Mouse (Mus musculus) myocyte (in vitro differentiated cells): ENCODE results near the gene Rps28. TPM values are rescaled to one million over a fixed set of nuclear protein-coding genes. Genes with fewer than 3 reads are reported as not detected.

ENCODE experiments used
- H3K27me3 ChIP-seq: one replicate; pipeline ENCODE4 v1.6.1; 2011; ENCODE audit not compliant: control insufficient read depth, insufficient read depth, insufficient read length
- H3K36me3 ChIP-seq: one replicate; pipeline ENCODE4 v1.6.1; 2011; ENCODE audit not compliant: control insufficient read depth, insufficient read depth
- H3K4me2 ChIP-seq: one replicate; pipeline ENCODE4 v1.6.1; 2011; ENCODE audit warnings: low read depth, control low read depth
- H3K4me3 ChIP-seq: one replicate; pipeline ENCODE4 v1.5.1; 2011; ENCODE audit warnings: mild to moderate bottlenecking, control low read depth, moderate library complexity
- H3K79me2 ChIP-seq: one replicate; pipeline ENCODE4 v1.6.1; 2011; ENCODE audit not compliant: control insufficient read depth, insufficient read depth
- H3ac ChIP-seq: one replicate; pipeline ENCODE4 v1.6.1; 2011; ENCODE audit not compliant: control insufficient read depth, insufficient read length
- CEBPB ChIP-seq: IDR thresholded peaks from 2 replicates; pipeline ENCODE4 v1.6.1; 2011; ENCODE audit warnings: mild to moderate bottlenecking, moderate library complexity; ENCODE audit not compliant: poor library complexity, insufficient read depth, severe bottlenecking
- E2F4 ChIP-seq: IDR thresholded peaks from one replicate; pipeline ENCODE4 v1.6.1; 2011; ENCODE audit warnings: mild to moderate bottlenecking, control low read depth, moderate library complexity; ENCODE audit not compliant: insufficient read depth
- MAX ChIP-seq: IDR thresholded peaks from one replicate; pipeline ENCODE4 v1.6.1; 2011; ENCODE audit warnings: low read depth, mild to moderate bottlenecking, control low read depth
- MYOD1 ChIP-seq, 3 experiments: IDR thresholded peaks; one replicate each; pipeline ENCODE4 v1.6.1; 2011; ENCODE audit warnings: control low read depth in 2 of 3, low read depth in 2 of 3, mild to moderate bottlenecking in 2 of 3, moderate library complexity in 1 of 3; ENCODE audit not compliant: insufficient read length in 2 of 3, control insufficient read depth in 1 of 3
- MYOG ChIP-seq, 3 experiments: IDR thresholded peaks; one replicate each; pipeline ENCODE4 v1.6.1; 2011; ENCODE audit warnings: control low read depth in 2 of 3, low read depth in 2 of 3, mild to moderate bottlenecking in 2 of 3; ENCODE audit not compliant: insufficient read length in 2 of 3, control insufficient read depth in 1 of 3, insufficient read depth in 1 of 3
- POLR2A ChIP-seq: IDR thresholded peaks from one replicate; pipeline ENCODE4 v1.6.1; 2011; ENCODE audit warnings: low read depth, mild to moderate bottlenecking, control low read depth, moderate library complexity; ENCODE audit not compliant: insufficient read length
- POLR2AphosphoS2 ChIP-seq: IDR thresholded peaks from one replicate; pipeline ENCODE4 v1.6.1; 2011; ENCODE audit warnings: low read depth, control low read depth; ENCODE audit not compliant: insufficient read length
- REST ChIP-seq: IDR thresholded peaks from one replicate; pipeline ENCODE4 v1.6.1; 2011; ENCODE audit warnings: mild to moderate bottlenecking, control low read depth, moderate library complexity; ENCODE audit not compliant: insufficient read depth, insufficient read length
- SRF ChIP-seq: IDR thresholded peaks from one replicate; pipeline ENCODE4 v1.6.1; 2011; ENCODE audit warnings: low read depth; ENCODE audit not compliant: control insufficient read depth, insufficient read length
- TCF12 ChIP-seq: IDR thresholded peaks from one replicate; pipeline ENCODE4 v1.6.1; 2011; ENCODE audit warnings: mild to moderate bottlenecking, control low read depth; ENCODE audit not compliant: poor library complexity, insufficient read depth, severe bottlenecking
- TCF3 ChIP-seq: IDR thresholded peaks from one replicate; pipeline ENCODE4 v1.6.1; 2011; ENCODE audit warnings: low read depth, control low read depth; ENCODE audit not compliant: insufficient read length
- USF1 ChIP-seq: IDR thresholded peaks from one replicate; pipeline ENCODE4 v1.6.1; 2011; ENCODE audit warnings: low read depth, mild to moderate bottlenecking, control low read depth, moderate library complexity
- polyA plus RNA-seq: library from polyadenylated mRNA; unstranded; fragments of >200 nt; fragmentation: generic; extraction: Trizol; gene quantifications from one replicate; pipeline ENCODE4 v1.2.1, GENCODE M21; 2012; ENCODE audit warnings: missing spikeins

Gene Rps28
- polyA plus RNA-seq, 1 experiment, result 6,768 TPM

GRCm38 (mm10) chr17:33780431-33780830, 43.9 kb downstream of the Rps28 start:
- no peaks in the 10 kb centered on the region for H3K27me3 ChIP-seq
- TF ChIP-seq POLR2A (no peak), MYOD1 (IDR thresholded peaks at IDR 0.05; ENCODE audit: control insufficient read depth in 1 of 3, insufficient read length in 2 of 3, low read depth in 2 of 3) (peak in 1 of 3 experiments; percentile 53), TCF3 (no peak), CEBPB (0 out of 2 replicates have a peak, but pooled peaks have one; percentile 40)
- H3K36me3 ChIP-seq, result peaks cover 21% of the 10 kb centered on the region
- peak overlapping the region; percentile 8 for H3ac ChIP-seq
- H3K4me2 ChIP-seq, result peak overlapping the region; percentile 88
- no peaks in the 10 kb centered on the region for H3K79me2 ChIP-seq
- H3K4me3 ChIP-seq, result peak overlapping the region; percentile 25

- H3K79me2 ChIP-seq, result no peaks in the 10 kb centered on the region
- no peaks in the 10 kb centered on the region for H3K27me3 ChIP-seq
- H3K36me3 ChIP-seq, result peaks cover 21% of the 10 kb centered on the region
- no peak overlapping the region for H3ac ChIP-seq
- TF ChIP-seq E2F4 (no peak), MYOD1 (IDR thresholded peaks at IDR 0.05; ENCODE audit: control insufficient read depth in 1 of 3, insufficient read length in 2 of 3, low read depth in 2 of 3) (no peak), CEBPB (no peak), REST (no peak), TCF3 (no peak), MAX (no peak), SRF (no peak), TCF12 (no peak), POLR2AphosphoS2 (no peak), MYOG (IDR thresholded peaks at IDR 0.05; ENCODE audit: control insufficient read depth in 1 of 3, insufficient read depth in 1 of 3, insufficient read length in 2 of 3, low read depth in 2 of 3) (no peak), USF1 (no peak), POLR2A (no peak)
- peak overlapping the region; percentile 88 for H3K4me2 ChIP-seq
- peak overlapping the region; percentile 25 for H3K4me3 ChIP-seq
Observed at GRCm38 (mm10) chr17:33779967-33780295, 44.4 kb downstream of the Rps28 start.

DNA sequence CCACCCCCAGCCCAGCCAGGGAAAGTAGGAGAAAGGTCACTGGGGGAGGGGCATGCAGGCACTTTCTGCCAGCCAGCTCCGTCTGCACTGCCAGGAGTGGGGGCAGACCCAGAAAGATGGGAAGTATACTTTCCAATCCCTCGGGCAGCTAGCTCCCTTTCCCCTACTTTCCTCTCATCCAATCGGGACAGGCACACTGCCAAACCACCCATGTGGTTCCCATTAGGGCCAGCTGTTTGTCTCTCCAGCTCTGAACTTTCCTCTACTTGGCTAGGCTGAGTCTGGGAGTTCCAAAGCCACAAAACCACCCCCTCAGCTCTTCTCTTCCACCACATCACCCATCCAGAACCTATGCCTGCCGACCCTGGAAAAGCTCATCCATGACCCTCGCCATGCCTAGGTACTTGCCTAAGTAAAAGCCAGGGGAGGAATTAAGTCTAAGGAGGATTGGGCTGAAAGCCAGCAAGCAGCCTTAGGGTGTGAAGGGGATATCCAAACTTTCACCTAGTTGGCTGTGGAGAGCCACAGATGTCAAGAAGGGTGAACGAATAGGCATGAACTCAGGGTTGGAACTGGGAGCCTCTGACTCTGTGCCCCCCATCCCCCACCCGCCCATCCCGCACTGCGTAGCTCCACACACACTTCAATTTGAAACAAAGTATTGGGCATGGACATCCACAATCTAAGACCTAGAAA, 44.9 kb downstream of the Rps28 start:
- H3ac ChIP-seq, result no peak overlapping the region
- H3K27me3 ChIP-seq, result no peaks in the 10 kb centered on the region
- H3K4me3 ChIP-seq, result peak overlapping the region; percentile 25
- peak; percentile 40 to 84 (median 77) for TF ChIP-seq MYOG (IDR thresholded peaks at IDR 0.05; ENCODE audit: control insufficient read depth in 1 of 3, insufficient read depth in 1 of 3, insufficient read length in 2 of 3, low read depth in 2 of 3)
- TF ChIP-seq MYOD1 (IDR thresholded peaks at IDR 0.05; ENCODE audit: control insufficient read depth in 1 of 3, insufficient read length in 2 of 3, low read depth in 2 of 3), result peak; percentile 56 to 88 (median 82)
- TF ChIP-seq USF1, result peak; percentile 22
- no peak for TF ChIP-seq REST
- peak; percentile 51 for TF ChIP-seq TCF3
- TF ChIP-seq CEBPB, result no peak
- TF ChIP-seq TCF12, result peak; percentile 91
- peak overlapping the region; percentile 88 for H3K4me2 ChIP-seq
- H3K36me3 ChIP-seq, result peaks cover 21% of the 10 kb centered on the region
- H3K79me2 ChIP-seq, result no peaks in the 10 kb centered on the region

GRCm38 (mm10) chr17:33775287-33775686, 49.1 kb downstream of the Rps28 start:
- Histone ChIP-seq H3K4me3 (no peak overlapping the region), H3K36me3 (peaks cover 21% of the 10 kb centered on the region), H3ac (no peak overlapping the region), H3K79me2 (no peaks in the 10 kb centered on the region), H3K27me3 (no peaks in the 10 kb centered on the region), H3K4me2 (no peak overlapping the region)
- TF ChIP-seq POLR2AphosphoS2 (no peak), E2F4 (no peak), POLR2A (no peak), REST (no peak), USF1 (no peak), TCF12 (no peak), TCF3 (no peak), MYOG (IDR thresholded peaks at IDR 0.05; ENCODE audit: control insufficient read depth in 1 of 3, insufficient read depth in 1 of 3, insufficient read length in 2 of 3, low read depth in 2 of 3) (no peak), SRF (no peak), MAX (no peak), MYOD1 (IDR thresholded peaks at IDR 0.05; ENCODE audit: control insufficient read depth in 1 of 3, insufficient read length in 2 of 3, low read depth in 2 of 3) (no peak), CEBPB (no peak)

DNA sequence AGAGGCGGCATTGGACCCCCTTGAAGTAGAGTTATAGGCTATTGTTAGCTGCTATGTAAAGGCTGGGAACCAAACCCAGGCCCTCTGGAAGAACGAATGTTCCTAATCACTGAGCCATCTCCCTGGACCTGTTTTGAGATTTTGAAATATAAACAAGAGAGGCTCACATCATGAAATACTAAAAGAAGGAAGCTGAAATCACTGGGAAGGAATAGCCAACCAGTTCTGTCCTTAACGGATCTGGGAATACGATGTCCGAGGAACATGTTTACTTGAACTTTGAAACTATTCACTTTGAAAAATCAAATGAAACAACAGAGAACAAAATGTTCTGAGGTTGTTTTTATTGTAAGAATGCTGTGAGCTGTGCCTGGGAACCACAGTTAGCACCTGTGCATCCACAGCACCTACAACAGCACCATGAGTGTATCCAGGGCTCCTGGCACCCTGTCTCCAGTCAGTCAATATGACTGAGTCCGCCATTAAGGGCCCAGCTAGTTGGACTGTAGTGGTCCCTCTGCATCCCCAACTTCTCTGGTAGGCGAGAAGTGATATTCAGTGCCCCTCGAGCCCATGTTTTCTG, 49.7 kb downstream of the Rps28 start:
- no peak overlapping the region for H3ac ChIP-seq
- no peak overlapping the region for H3K4me2 ChIP-seq
- TF ChIP-seq MYOG (IDR thresholded peaks at IDR 0.05; ENCODE audit: control insufficient read depth in 1 of 3, insufficient read depth in 1 of 3, insufficient read length in 2 of 3, low read depth in 2 of 3), result no peak
- no peak for TF ChIP-seq POLR2AphosphoS2
- no peak for TF ChIP-seq REST
- TF ChIP-seq CEBPB, result no peak
- TF ChIP-seq TCF12, result no peak
- TF ChIP-seq E2F4, result no peak
- no peak for TF ChIP-seq TCF3
- no peak for TF ChIP-seq SRF
- no peak for TF ChIP-seq MAX
- peaks cover 21% of the 10 kb centered on the region for H3K36me3 ChIP-seq
- no peak overlapping the region for H3K4me3 ChIP-seq
- H3K27me3 ChIP-seq, result no peaks in the 10 kb centered on the region
- H3K79me2 ChIP-seq, result no peaks in the 10 kb centered on the region
